Mouse (Mus musculus): ENCODE data around the gene Camk1g. TPM values are rescaled to one million over a fixed set of nuclear protein-coding genes. Genes with fewer than 3 reads are reported as not detected.

Gene Camk1g
- polyA plus RNA-seq (2015; fragmentation: Nextera tagmentation; extraction: Ambion mirVana), result 0.70 and 1.3 TPM in 2 replicates

DNA sequence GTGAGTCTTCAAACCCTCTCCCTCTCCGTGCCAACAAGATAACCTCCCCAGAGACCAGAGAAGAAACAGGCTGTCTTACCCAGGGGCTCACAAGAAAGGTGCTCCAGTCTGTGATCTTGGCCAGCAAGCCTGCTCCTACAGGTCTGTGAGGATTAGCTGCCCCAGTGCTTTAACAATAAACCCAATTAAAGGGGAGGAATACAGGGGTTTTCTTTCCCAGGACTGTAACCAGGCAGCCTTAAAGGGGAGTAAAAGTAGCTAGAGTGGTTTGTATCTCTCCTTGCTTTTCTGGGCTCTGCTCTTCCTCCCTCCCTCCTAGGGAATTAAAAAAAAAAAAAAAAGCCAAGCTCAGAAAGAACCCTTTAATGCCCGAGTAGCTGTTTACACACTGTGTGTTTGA lies at the start of gene Camk1g:
TSS of gene Camk1g (minus strand) at position 203 of the 400 bp plus-strand sequence.

Other genes starting within 250 kb of the Camk1g start
- gene Diexf, start 240.0 kb downstream of the Camk1g start, polyA plus RNA-seq (2015; fragmentation: Nextera tagmentation; extraction: Ambion mirVana), result 3.8 and 4.1 TPM in 2 replicates
- gene Irf6, start 217.2 kb downstream of the Camk1g start, polyA plus RNA-seq (2015; fragmentation: Nextera tagmentation; extraction: Ambion mirVana), result 0.69 and 0.81 TPM in 2 replicates
- 5.4 and 6.3 TPM in 2 replicates for gene A130010J15Rik, start 202.3 kb downstream of the Camk1g start, polyA plus RNA-seq (2015; fragmentation: Nextera tagmentation; extraction: Ambion mirVana)
- gene Traf3ip3, start 168.6 kb downstream of the Camk1g start, polyA plus RNA-seq (2015; fragmentation: Nextera tagmentation; extraction: Ambion mirVana), result 16.4 and 21.4 TPM in 2 replicates
- gene Lamb3, start 162.6 kb downstream of the Camk1g start, polyA plus RNA-seq (2015; fragmentation: Nextera tagmentation; extraction: Ambion mirVana), result 1.9 and 2.3 TPM in 2 replicates
- 14.0 and 21.9 TPM in 2 replicates for gene Hsd11b1, start 106.2 kb downstream of the Camk1g start, polyA plus RNA-seq (2015; fragmentation: Nextera tagmentation; extraction: Ambion mirVana)
- 32.3 and 36.3 TPM in 2 replicates for gene G0s2, start 97.1 kb downstream of the Camk1g start, polyA plus RNA-seq (2015; fragmentation: Nextera tagmentation; extraction: Ambion mirVana)

Measured in spleen, postnatal 0 days (tissue).